Mouse (Mus musculus): ENCODE results near the gene Prdm11.

DNA sequence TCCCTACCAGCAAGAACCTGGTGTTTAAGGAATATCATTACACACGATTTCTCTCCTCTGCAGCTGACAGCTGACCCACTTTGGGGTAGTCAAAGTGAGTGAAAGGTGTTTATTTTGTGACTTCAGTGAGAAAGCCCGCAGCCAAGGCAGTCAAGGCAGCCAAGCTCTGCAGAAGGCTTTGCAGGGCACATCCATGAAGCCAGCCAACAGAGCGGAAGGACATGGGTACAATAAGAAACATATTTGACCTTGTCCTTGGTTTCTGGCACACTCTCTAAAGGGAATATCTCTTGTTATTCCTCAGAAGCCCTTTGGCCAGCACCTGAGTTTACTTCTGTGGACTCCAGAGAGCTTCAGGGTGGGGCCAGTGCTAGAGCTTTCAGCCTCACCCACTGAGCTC is 21.5 kb downstream of the Prdm11 start:
- TF ChIP-seq JUND (conservative IDR thresholded peaks at IDR 0.05; ENCODE audit: low read depth, low read length) (no peak), CTCF (conservative IDR thresholded peaks at IDR 0.05 in 1 of 2, IDR thresholded peaks at IDR 0.05 in 1 of 2; ENCODE audit: low read depth in 2 of 2, low read length in 2 of 2) (no peak), SIN3A (IDR thresholded peaks at IDR 0.05; ENCODE audit: low read length) (no peak), E2F4 (IDR thresholded peaks at IDR 0.05; ENCODE audit: insufficient replicate concordance, low read depth, low read length) (no peak)

All from CH12.LX (cell line).